Mouse (Mus musculus): ENCODE data around the gene Tmem109.
A peak's percentile ranks its signal among the peaks of the same experiment; 100 is the strongest.

- peak; percentile 87 for TF ChIP-seq CTCF (IDR thresholded peaks at IDR 0.05; ENCODE audit: insufficient read depth, low read length)
- TF ChIP-seq POLR2A (IDR thresholded peaks at IDR 0.05; ENCODE audit: borderline replicate concordance, extremely low read depth, low read depth, low read length), result no peak
Observed at GRCm38 (mm10) chr19:10907891-10908290, 26.1 kb upstream of the Tmem109 start.

Data from lung, adult 2 months (tissue).